Mouse (Mus musculus) adrenal gland, adult 2 months (tissue): ENCODE data around the gene Smco2. TPM values are rescaled to one million over a fixed set of nuclear protein-coding genes. Genes with fewer than 3 reads are reported as not detected.
"Not testable (repeated sequence)": the region's sequence is repeated elsewhere in the genome, so short reads cannot be mapped to it uniquely, and the experiment has no call there.

Experiments used
- DNase-seq: peaks from one replicate; pipeline ENCODE4 v3.0.0; 2021
- polyA plus RNA-seq: library from polyadenylated mRNA; depleted of rRNA; stranded (reverse); fragments of >200 nt; gene quantifications from 2 replicates; pipeline ENCODE4 v1.2.3, GENCODE M21; 2012
- total RNA-seq, 2 experiments: library from RNA; stranded (reverse); gene quantifications; 2 replicates each; pipeline ENCODE4 v1.2.3; 2021

Gene Smco2
- total and polyA plus RNA-seq, 3 experiments = not detected

DNA sequence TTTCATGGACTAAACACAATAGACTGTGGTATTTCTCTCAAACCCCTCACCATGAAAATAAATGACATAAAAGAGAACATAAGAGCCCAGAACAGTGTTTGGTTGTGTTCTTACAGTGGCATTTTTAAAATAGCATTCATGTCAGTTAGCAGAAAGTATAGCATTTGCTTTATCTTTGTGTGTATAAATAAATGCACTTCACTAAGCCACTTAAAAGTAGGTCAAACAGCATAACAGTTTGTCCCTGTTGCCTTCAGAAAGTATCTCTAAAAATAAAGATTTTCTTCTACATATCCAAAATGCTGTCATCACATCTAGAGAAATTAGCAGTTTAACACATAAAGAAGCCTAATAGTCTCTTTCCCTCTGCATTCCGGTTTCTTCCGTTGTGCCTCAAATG is 7.5 kb downstream of the Smco2 start:
- DNase-seq = no peak

DNA sequence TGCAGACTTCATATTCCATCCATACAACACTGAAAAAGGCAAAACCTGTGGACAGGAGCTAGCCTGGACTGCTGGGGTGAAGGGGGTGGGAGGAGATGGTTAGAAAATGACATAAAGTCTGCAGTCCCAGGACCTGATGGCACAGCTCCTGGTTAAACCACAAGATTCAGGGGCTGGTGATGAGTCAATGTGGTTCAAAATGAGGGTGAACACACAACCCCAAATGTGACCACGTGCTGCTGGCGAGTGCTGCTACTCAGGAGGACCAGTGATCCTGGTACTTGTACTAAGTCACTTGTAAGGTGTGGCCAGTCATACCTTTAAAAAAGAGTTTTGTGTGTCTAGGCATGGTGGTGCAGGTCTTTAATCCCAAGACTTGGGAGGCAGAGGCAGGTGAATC is 13.2 kb downstream of the Smco2 start:
- no peak for DNase-seq

DNA sequence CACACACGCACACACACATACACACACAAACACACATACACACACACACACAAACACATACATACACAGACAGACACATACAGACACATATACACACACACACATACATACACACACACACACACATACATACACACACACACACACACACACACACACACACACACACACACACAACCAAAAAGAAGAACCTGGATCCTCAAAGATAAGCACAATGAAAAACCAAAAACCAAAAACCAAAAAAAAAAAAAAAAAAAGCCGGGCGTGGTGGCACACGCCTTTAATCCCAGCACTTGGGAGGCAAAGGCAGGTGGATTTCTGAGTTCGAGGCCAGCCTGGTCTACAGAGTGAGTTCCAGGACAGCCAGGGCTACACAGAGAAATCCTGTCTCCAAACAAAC is 14.5 kb downstream of the Smco2 start:
- not testable (repeated sequence) for DNase-seq

DNA sequence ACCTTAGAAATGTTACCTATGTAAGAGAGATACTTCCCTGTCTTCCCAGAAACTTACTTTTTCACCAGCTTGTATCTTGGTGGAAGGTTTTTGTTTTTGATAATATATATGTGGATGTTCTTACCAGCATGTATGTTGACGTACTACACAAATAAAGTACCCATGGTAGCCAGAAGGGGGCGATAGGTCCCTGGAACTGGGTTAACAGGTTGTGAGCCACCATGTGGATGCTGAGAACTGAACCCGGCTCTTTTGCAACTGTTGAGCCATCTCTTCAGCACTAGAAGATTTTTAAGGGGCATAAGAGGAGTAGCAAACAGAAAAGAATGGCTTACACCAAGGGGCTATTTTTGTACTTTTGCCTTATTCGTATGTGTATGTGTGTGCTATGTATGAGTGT is 15.8 kb downstream of the Smco2 start:
- DNase-seq = no peak

DNA sequence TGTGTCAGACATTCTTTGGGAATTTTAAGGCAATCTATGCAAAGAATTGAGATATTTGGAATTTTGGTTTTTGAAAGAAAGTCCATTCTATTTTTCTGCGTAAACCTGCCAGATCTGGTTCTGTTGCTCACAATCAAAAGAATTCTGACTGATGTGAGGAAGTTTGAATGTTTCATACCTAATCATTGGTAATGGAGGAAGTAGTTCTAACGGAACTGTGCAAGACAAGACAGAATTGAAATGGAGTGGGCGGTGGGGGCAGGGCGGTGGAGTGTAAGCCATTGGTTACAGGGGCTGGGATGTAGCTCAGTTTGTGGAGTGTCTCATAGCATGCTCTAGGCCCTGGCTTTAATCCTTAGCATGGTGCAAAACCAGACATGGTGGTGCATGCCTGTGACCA is 22.1 kb downstream of the Smco2 start:
- DNase-seq = no peak

DNA sequence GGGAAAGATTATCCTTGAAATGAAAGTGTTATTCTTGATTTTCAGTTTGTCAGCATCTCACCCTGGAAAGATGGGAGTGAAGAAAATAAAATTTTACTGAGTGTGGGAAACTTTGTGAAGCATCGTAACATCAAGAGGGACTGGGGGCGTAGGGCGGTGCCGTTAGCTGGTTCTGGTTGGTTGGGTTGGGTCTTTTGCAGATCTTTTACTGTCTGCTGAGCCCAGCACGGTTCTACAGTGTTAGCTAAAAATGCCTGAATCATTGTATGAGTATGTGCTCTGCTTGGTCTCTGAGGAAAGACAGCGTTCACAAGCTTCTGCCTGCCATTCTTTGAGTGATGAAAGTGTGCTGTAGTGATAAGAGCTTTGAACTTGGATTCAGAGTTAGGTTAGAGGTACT is 24.5 kb downstream of the Smco2 start:
- DNase-seq = no peak

DNA sequence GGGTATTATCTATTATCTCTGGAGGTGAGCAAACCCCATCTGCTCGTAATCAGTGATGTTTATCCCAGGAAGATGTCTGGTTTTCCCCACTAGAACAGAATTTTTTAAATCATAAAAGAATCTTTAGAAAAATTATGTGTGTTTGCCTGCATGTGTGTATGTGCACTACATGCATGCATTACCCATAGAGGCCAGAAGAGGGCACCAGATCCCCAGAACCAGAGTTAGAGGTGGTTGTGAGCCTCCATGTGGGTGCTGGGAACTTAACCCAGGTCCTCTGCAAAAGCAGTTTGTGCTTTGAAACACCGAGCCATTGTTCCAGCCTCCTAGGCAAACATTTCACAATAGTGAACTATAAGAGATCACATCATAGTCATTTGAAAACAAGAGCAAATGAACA is 26.9 kb downstream of the Smco2 start:
- no peak for DNase-seq

DNA sequence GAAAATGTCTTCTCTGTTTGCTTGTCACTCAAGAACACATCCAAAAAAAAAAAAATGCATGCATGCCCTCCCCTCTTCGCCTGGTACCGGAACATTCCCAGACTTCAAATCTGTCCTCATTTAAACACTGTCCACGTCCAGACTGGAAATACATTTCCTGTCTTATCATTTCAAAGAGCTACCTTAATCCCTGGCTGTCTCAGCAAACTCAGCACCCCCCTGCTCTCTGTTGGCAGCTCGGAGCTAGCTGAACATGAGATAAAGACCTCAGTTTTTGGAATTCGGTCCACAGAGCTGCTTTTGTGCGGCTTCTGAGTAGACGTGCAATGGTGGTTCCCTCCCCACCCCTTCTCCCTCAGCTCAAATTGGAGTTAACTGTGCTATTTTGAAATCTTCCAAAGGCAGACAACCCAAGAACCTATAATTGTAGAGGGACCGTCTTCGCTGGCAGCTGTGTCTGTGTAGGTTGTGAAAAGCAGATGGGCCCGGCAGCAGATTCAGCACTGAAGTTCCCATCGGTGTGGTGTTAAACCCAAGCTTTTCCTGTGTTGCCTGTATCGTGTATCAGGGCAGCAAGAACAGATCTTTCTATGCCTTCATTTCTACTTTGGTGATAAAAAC is 27.6 kb downstream of the Smco2 start:
- no peak for DNase-seq

DNA sequence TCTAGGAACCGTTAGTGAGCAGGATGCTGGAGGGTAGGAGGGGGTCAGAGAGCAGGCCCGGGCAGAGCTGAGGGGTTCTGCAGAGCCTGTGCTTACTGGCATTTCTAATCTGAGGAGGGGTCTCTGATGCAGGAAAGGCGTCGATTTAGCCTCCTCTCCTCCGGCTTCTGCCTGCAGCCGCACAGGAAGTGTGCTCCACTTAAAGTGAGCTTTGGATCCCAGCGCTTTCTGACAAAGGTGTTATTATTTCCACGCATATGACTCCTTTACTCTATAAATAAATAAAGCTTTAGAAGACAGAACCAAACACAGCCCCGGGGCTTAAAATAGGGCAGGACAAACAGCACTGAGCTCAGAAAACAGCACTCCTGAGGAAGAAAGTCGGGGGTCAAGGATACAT is 29.0 kb downstream of the Smco2 start:
- DNase-seq = no peak

DNA sequence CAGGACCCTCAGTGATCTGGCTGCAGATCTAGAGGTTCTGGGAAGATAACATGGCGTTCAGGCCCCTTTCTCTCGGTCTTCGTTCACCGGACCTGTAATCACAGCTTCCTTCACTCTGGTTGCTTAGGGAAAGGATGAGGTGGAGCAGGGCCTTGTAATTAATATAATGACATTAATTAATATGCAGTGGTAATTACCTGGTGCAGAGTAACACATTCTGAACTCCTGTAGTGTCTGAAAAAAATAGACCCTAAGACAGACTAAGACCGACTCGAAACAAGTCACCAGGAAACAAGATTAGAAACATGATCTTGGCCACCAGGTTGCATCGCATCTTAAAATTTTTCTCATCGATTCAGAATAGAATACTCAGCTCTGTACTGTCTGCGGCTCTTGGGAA is 30.0 kb downstream of the Smco2 start:
- DNase-seq = no peak

DNA sequence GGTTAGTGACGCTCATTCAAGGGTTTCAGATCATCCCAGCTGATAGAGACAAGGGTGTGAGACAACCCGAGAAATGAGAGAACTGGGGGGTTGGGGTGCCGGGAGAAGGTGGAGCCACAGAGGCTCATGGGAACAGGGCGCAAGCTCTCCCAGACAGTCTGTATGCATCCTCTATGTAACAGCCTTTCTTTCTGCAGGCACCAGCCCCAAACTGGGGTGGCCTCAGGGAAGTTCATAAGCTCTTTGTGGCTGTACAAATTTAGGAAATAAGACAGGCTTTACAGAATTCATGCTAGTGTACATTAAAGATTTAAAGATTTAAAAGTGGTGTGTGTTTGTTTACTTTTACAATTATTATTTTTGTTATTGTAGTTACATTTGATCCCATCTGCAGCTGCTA is 30.4 kb downstream of the Smco2 start:
- no peak for DNase-seq

DNA sequence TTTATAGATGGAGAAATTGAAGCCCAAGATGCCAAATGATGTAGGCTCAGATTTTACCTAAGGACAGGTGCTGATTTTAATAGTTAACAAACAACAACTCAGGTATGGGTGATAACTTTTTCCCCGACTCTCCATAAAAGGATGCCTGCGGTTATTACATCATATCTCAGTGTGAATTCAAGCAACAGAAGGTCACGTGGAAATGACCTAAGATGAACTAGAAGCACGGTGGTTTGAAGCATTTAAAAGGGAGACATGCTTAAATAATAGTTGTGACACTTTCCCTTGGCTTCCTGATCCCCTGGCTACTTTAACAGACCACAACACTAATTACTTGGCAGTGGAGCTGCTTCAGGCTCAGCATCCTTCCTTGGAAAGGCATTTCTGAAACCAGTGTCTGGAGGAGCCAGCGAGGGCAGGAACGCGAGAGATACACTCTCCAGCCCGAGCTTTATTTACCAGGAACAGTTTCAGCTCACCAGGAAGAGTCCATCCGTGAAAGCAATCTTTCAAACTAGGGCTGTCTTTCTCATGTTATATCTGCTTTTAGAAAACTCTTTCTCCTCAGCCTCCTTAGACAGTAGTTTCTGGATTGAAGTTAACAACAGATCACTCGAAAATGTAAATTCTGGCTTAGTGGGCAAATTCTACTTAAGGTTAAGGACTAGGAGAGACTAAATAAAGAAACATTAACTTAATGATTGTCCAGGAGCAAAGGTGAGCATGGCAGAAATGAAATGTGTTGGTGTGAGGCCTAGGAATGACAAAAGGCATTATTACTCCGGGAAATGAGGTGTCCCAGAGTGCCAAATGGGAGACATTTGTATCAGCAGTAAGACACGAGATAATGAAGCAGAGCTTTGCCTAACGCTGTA is 32.2 kb downstream of the Smco2 start:
- no peak for DNase-seq

DNA sequence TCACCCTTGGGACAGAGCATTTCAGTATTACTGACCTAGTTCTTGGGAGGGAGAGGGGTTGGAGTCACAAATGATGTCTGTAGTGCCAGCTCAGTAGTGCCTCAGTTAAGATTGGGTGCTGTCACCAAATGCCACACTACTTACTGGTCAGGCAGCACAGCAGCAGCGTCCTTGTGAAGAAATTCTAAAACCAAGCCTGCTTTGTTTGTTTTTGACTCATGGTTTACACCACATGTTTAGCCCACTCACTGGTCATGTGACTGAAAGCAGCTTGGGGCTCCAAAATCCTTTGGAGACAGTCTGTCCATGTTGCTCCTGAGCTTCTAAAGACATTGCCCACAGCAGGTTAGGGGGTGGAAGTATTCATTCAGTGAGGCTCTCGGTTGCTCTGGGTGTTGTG is 33.5 kb downstream of the Smco2 start:
- peak; percentile 66 for DNase-seq

DNA sequence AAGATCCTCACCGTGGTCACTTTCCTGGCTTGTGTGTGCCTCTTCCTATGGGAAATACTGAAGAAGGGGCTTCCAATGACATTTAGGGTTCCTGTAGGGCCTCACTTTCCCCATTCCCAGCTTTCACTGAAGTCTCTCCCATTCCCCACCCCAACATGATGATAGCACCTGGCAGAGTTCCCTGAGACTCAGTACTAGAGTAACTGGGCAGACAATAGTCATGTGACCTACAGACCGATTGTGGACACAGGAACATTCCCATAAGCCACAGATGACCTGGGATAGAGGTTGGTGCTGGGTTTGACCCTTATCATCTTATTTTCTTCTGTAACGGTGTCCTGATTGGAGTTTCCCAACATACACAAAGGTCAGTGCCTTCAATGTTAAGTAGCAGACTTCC is 34.3 kb downstream of the Smco2 start:
- no peak for DNase-seq

DNA sequence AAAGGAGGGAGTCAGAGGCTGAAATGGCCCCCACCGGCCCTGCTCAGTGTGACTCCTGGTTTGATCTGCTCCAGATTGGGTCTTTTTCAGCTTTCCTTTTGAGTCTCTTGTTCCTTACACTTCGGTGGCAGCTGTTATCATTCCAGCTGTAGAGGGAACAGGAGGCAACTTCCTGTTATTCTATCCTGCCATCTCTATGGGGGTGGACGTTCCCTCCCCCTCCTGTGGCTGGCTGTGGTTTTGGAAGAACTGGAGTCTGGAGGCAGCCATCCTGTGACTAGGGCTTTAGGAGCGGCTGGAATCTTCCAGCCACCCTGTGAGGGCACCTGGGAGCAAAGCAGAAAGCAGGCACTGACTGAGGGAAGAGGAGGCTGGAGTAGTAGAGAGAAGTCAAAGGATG is 34.9 kb downstream of the Smco2 start:
- no peak for DNase-seq

DNA sequence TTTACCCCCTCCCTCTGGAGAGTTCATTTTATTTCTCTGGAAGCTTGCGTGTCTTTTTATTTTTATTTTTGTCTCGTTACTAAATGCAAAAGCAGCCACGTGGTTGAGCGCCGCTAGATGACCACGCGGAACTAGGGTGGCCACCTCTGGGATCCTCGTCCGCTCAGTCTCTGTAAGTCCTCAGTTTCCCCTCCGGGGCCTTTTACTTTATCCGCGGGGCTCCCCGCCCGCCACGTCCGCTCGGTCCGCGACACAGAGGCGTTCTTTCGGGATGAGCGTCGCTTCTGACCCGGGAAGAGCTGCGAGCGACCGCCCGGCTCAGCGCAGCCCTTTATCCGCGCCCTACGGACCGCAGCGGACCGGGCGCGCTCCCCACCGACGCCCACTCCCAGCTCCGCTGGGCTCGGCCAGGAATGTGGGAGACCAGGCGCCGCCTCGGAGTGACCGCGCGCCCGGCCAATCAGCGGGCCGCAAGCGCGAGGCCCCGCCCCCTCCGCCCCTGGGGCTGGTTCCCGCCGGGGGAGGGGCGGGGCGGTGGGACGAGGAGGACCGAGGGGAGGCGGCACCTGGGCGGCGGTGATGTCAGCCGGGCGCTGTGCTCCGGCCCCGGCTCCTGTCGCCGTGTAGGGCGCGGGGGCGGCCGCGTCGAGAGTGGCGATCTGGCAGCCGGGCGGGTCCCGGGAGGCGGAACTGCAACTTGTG is 38.2 kb downstream of the Smco2 start, which contains the start of gene Ppfibp1:
Ppfibp1 (plus strand) TSS at position 530 of the 702 bp plus-strand sequence.
- DNase-seq = peak; percentile 99

DNA sequence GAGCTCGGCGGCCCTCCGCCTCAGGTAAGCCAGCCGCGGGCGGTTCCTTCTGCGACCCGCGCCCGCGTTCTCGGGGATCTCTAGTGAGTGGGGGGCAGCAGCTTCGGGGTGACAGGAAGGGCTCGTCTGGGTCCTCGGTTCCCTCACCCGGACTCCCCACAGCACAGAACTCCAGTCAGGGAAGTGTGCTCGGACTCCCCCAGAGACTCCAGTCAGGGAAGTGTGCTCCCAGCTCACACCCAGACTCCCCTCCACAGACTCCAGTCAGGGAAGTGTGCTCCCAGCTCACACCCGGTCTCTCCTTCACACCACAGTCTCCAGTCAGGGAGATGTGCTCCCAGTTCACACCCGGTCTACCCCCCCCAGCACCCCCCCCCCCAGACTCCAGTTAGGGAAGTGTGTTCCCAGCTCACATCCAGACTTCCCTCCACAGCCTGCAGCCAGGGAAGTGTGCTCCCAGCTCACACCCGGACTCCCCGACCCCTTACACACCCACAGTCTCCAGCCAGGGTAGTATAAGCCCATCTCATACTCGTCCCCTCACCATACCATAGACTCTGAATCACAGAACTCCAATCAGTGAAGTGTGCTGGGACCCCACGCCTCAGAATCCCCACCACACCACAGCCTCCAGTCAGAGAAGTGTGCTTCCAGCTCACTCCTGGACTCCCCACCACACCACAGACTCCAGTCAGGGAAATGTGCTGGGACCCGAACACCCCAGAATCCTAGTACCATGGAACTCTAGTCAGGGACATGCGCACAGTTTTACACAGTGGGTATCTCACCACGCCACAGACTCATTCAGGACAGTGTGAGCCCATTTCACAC is 39.0 kb downstream of the Smco2 start:
- DNase-seq = no peak

DNA sequence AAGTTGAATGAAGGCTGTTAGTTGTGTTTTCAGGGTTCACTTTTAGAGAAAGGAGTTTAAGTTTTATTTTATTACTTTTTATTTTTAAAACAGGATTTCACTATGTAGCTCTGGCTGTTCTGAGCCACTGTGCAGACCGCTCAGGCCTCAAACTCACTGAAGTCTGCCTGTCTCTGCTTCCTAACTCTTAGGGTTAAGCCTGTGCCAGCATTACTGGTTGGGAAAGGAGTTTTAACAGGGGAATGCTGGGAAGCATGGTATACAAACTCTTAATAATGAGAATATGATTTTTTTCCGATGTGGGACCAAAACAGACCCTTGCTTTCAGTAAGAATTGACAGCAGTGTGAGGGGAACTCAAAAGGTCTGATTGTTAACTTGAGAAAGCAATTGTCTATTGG is 40.3 kb downstream of the Smco2 start:
- DNase-seq = no peak

DNA sequence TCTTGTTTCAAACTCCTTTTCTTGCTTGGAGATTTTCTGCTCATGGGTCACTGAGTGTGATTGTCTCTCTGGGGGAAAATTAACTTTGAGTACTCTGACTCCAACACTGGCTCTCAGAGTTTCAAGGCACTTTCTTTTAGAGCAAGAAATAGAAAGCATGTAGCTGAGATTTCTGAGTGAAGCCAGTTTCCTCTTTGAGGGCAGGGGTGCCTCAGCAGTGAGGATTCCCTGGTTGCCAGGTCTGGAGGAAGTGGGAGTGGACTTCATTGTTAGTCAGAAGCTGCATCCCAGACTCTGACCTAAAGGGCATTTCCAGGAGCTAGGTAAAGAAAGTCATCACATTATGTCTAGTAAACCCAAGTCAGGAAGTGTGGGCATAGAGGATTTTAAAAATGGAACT is 40.7 kb downstream of the Smco2 start:
- DNase-seq = peak; percentile 31

DNA sequence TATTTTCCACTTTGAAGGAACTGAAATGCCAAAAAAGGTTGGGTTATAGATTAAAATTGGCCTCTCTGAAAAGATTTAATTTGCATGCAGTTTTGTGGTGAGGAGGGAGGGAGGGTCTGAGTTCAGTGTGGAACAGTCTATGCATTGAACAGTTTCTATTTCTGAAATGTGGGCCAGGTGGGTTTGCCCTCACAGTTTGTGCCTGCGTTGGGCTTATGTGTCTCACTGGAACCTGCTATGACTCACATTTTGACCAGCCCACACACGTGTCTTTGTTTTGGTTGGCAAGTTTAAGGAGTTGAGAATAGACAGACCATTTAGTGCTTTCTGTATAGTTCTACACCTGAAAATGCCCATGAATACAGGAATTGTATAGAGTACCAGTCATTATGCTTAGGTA is 44.0 kb downstream of the Smco2 start:
- DNase-seq = peak; percentile 43

DNA sequence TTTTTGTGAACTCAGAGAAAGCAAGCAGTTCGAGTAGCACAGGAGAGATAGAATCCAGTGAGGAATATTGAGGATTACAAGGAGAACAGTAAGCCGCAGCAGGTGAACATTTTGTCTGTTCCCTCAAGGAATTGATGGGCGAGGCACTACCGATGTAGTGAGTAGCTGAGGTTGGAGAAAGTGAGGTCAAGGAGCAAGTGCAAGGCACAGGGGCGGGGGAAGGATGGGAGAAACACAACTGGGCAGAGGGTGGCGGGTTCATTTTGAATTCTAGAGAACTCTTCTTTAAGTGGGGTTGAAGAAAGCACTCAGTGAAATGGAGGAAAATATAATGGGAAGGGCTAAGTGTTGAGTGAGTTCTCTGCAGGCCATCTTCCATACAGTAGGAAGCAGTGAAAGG is 48.8 kb downstream of the Smco2 start:
- DNase-seq = no peak

DNA sequence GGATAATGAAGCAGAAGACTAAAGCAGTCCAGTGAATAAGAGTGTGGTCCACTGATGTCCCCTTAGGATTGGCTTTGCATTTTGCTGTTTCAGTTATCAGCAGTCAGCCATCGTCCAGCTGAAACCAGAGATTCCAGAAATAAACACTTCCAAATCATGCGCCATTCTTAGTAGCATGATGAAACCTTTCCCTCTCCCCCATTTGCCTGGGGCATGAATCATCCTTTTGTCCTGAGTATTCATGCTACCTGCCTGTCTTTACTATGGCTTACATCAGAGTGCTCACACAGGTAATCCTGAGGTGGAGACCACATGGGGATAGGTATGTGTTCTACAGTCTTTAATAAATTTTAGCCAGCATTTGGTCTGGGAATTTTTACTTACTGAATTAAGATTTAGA is 49.7 kb downstream of the Smco2 start:
- DNase-seq = no peak
